Mouse (Mus musculus): ENCODE results near the gene Cd44. TPM values are rescaled to one million over a fixed set of nuclear protein-coding genes. Genes with fewer than 3 reads are reported as not detected.

Cd44 gene
- polyA plus RNA-seq, 1 experiment: 87.6 TPM

DNA sequence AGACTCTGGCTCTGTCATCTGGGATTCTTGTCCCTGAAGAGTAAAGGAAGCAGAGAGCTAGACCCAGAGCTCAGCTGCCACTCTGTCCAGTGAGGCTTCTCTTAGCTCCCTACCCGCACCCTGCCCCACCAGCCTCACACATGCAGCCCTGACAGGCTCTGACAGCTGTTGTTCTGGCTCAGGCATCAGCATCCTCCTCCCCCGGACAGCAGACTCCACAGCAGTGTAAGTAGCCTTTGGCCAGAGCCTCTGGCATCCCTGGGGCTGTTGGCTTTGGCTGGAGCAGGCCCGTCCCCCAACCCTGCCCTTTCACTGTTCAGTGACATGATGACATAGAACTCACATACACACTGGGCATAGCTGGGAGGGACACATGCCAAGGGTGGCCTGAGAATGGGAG lies 35.4 kb upstream of the Cd44 start:
- H3ac ChIP-seq (ENCODE audit: control insufficient read depth, insufficient read length, low read depth): peak overlapping the region; percentile 35
- no peaks in the 10 kb centered on the region for H3K79me3 ChIP-seq (ENCODE audit: low read depth)
- H3K36me3 ChIP-seq (ENCODE audit: control insufficient read depth, insufficient read depth): no peaks in the 10 kb centered on the region
- no peaks in the 10 kb centered on the region for H3K27me3 ChIP-seq (ENCODE audit: control insufficient read depth, insufficient read depth, insufficient read length)
- TF ChIP-seq CEBPB (IDR thresholded peaks at IDR 0.05; ENCODE audit: low read depth) (no peak), MYOD1 (IDR thresholded peaks at IDR 0.05; ENCODE audit: control insufficient read depth, insufficient read length, low read depth) (peak; percentile 100)
- no peak overlapping the region for H3K4me3 ChIP-seq (ENCODE audit: insufficient read depth, poor library complexity, severe bottlenecking)
- H3K79me2 ChIP-seq (ENCODE audit: control insufficient read depth, insufficient read depth): no peaks in the 10 kb centered on the region

DNA sequence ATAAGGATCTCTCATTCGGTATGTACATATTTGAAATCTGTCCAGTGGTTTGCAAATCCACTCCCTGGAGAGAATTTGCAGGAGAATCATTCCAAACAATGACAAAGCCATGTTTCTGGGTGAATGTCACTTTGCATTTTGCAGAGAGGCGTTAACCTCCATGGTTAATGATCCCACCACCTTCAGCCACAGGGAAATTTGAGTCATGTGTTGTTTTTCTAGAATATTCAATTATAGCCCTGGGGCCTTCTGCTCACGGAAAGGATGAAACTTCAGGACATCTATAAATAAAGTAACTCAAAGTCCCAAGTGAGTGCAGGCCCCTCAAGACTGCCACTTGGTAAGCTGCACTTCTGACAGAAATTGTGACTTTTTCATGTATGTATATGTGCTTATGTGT lies 33.4 kb upstream of the Cd44 start:
- H3ac ChIP-seq (ENCODE audit: control insufficient read depth, insufficient read length, low read depth): no peak overlapping the region
- no peaks in the 10 kb centered on the region for H3K27me3 ChIP-seq (ENCODE audit: control insufficient read depth, insufficient read depth, insufficient read length)
- H3K79me3 ChIP-seq (ENCODE audit: low read depth): no peaks in the 10 kb centered on the region
- TF ChIP-seq MYOD1 (IDR thresholded peaks at IDR 0.05; ENCODE audit: control insufficient read depth, insufficient read length, low read depth) (no peak), MAX (IDR thresholded peaks at IDR 0.05) (no peak), CTCF (IDR thresholded peaks at IDR 0.05; ENCODE audit: control insufficient read depth, insufficient read depth, insufficient read length) (no peak), MYOG (IDR thresholded peaks at IDR 0.05; ENCODE audit: control insufficient read depth, extremely low read depth, insufficient read length) (no peak), CEBPB (IDR thresholded peaks at IDR 0.05; ENCODE audit: low read depth) (no peak), USF1 (IDR thresholded peaks at IDR 0.05; ENCODE audit: low read depth) (no peak), FOSL1 (IDR thresholded peaks at IDR 0.05; ENCODE audit: insufficient read depth, low read length, poor library complexity, severe bottlenecking) (no peak)
- no peak overlapping the region for H3K4me3 ChIP-seq (ENCODE audit: insufficient read depth, poor library complexity, severe bottlenecking)
- H3K36me3 ChIP-seq (ENCODE audit: control insufficient read depth, insufficient read depth): no peaks in the 10 kb centered on the region
- H3K79me2 ChIP-seq (ENCODE audit: control insufficient read depth, insufficient read depth): no peaks in the 10 kb centered on the region

DNA sequence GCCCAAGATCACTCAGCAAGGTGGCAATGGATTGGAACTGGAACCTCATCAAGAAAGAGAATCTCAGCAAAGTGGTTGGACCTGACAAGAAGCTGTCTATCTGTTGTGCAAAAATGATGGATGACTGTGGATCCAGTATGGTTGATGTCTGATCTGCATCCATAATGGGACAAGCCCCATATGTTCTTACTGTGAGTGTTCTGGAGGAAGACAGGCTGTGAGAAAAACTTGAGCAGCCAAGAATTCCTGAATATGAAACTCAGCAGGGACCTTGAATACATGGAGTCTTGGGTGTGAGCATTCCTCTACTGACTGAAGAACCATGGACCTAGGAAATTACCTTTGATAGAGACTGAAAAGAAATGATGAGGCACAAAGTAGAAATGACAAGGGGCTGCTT lies 32.3 kb upstream of the Cd44 start:
- Histone ChIP-seq H3ac (ENCODE audit: control insufficient read depth, insufficient read length, low read depth) (no peak overlapping the region), H3K27me3 (ENCODE audit: control insufficient read depth, insufficient read depth, insufficient read length) (no peaks in the 10 kb centered on the region), H3K4me3 (ENCODE audit: insufficient read depth, poor library complexity, severe bottlenecking) (no peak overlapping the region), H3K36me3 (ENCODE audit: control insufficient read depth, insufficient read depth) (no peaks in the 10 kb centered on the region), H3K79me3 (ENCODE audit: low read depth) (no peaks in the 10 kb centered on the region), H3K79me2 (ENCODE audit: control insufficient read depth, insufficient read depth) (no peaks in the 10 kb centered on the region)
- TF ChIP-seq USF1 (IDR thresholded peaks at IDR 0.05; ENCODE audit: low read depth): no peak
- TF ChIP-seq MYOG (IDR thresholded peaks at IDR 0.05; ENCODE audit: control insufficient read depth, extremely low read depth, insufficient read length): no peak
- no peak for TF ChIP-seq CEBPB (IDR thresholded peaks at IDR 0.05; ENCODE audit: low read depth)
- TF ChIP-seq MYOD1 (IDR thresholded peaks at IDR 0.05; ENCODE audit: control insufficient read depth, insufficient read length, low read depth): no peak
- TF ChIP-seq CTCF (IDR thresholded peaks at IDR 0.05; ENCODE audit: control insufficient read depth, insufficient read depth, insufficient read length): no peak
- no peak for TF ChIP-seq FOSL1 (IDR thresholded peaks at IDR 0.05; ENCODE audit: insufficient read depth, low read length, poor library complexity, severe bottlenecking)
- TF ChIP-seq MAX (IDR thresholded peaks at IDR 0.05): no peak

DNA sequence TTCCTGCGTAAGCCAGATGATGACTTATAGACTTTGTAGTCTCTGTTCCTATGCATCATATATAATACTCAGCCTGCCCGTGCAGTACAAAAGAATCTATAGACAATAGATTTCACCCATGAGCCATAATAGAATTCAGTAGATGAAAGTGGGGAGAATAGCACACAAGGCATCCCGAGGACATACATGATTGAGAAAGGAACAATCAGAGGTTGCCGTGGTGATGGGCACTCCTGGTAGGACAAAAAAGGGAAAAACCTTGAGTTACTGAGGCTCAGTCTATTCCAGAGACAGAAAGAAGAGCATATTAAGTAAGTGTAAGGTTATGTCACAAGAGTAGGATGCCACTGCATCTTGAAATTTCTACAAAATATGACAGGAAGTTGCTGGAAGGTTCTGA lies 31.7 kb upstream of the Cd44 start:
- Histone ChIP-seq H3K4me3 (ENCODE audit: insufficient read depth, poor library complexity, severe bottlenecking) (no peak overlapping the region), H3K79me3 (ENCODE audit: low read depth) (no peaks in the 10 kb centered on the region), H3K79me2 (ENCODE audit: control insufficient read depth, insufficient read depth) (no peaks in the 10 kb centered on the region), H3K27me3 (ENCODE audit: control insufficient read depth, insufficient read depth, insufficient read length) (no peaks in the 10 kb centered on the region), H3ac (ENCODE audit: control insufficient read depth, insufficient read length, low read depth) (no peak overlapping the region), H3K36me3 (ENCODE audit: control insufficient read depth, insufficient read depth) (no peaks in the 10 kb centered on the region)
- no peak for TF ChIP-seq FOSL1 (IDR thresholded peaks at IDR 0.05; ENCODE audit: insufficient read depth, low read length, poor library complexity, severe bottlenecking)
- no peak for TF ChIP-seq MYOG (IDR thresholded peaks at IDR 0.05; ENCODE audit: control insufficient read depth, extremely low read depth, insufficient read length)
- no peak for TF ChIP-seq USF1 (IDR thresholded peaks at IDR 0.05; ENCODE audit: low read depth)
- TF ChIP-seq CTCF (IDR thresholded peaks at IDR 0.05; ENCODE audit: control insufficient read depth, insufficient read depth, insufficient read length): no peak

DNA sequence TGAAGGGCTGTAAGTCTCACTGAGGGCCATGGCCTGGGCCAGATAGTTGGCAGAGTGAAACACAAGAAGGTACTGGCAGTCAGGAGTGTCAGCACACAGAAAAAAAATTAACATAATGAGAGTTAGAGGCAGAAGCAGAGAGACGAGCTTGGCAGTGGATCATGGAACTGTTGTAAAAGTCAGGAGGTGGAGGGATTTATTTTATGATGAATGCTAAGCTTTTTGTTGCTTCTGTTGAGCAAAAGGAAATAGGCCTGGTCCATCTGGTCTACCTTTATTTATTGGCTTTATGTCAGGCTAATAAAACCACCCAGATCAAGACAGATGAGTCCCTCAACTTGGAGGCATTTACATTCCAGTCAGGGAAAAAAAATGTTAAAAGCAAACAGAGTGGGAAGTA lies 31.2 kb upstream of the Cd44 start:
- Histone ChIP-seq H3K36me3 (ENCODE audit: control insufficient read depth, insufficient read depth) (no peaks in the 10 kb centered on the region), H3K27me3 (ENCODE audit: control insufficient read depth, insufficient read depth, insufficient read length) (no peaks in the 10 kb centered on the region), H3K79me2 (ENCODE audit: control insufficient read depth, insufficient read depth) (no peaks in the 10 kb centered on the region), H3ac (ENCODE audit: control insufficient read depth, insufficient read length, low read depth) (no peak overlapping the region), H3K79me3 (ENCODE audit: low read depth) (no peaks in the 10 kb centered on the region), H3K4me3 (ENCODE audit: insufficient read depth, poor library complexity, severe bottlenecking) (no peak overlapping the region)
- TF ChIP-seq MYOD1 (IDR thresholded peaks at IDR 0.05; ENCODE audit: control insufficient read depth, insufficient read length, low read depth) (no peak), FOSL1 (IDR thresholded peaks at IDR 0.05; ENCODE audit: insufficient read depth, low read length, poor library complexity, severe bottlenecking) (no peak), MYOG (IDR thresholded peaks at IDR 0.05; ENCODE audit: control insufficient read depth, extremely low read depth, insufficient read length) (no peak), CTCF (IDR thresholded peaks at IDR 0.05; ENCODE audit: control insufficient read depth, insufficient read depth, insufficient read length) (no peak), CEBPB (IDR thresholded peaks at IDR 0.05; ENCODE audit: low read depth) (no peak), MAX (IDR thresholded peaks at IDR 0.05) (no peak), USF1 (IDR thresholded peaks at IDR 0.05; ENCODE audit: low read depth) (no peak)

DNA sequence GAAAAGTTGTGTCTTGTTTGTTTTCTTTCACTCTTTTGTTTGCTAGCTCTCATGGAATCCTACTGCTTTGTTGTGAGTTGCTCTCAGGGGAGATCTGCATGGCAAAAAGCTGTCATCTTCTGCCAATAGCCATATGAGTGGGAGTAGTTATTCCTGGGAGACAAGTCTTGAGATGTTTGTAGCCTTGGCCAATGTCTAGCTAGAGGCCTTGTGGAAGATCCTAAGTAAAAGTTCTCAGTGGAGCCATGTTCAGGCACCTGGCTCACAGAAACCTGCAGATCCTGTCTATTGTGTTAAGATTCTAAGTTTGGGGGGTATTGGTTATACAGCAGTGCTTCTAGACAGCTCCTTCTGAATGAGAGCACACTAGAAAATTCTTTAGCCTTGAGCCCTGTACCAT lies 26.7 kb upstream of the Cd44 start:
- no peak overlapping the region for H3K4me3 ChIP-seq (ENCODE audit: insufficient read depth, poor library complexity, severe bottlenecking)
- TF ChIP-seq MYOD1 (IDR thresholded peaks at IDR 0.05; ENCODE audit: control insufficient read depth, insufficient read length, low read depth) (no peak), CEBPB (IDR thresholded peaks at IDR 0.05; ENCODE audit: low read depth) (no peak), USF1 (IDR thresholded peaks at IDR 0.05; ENCODE audit: low read depth) (no peak), FOSL1 (IDR thresholded peaks at IDR 0.05; ENCODE audit: insufficient read depth, low read length, poor library complexity, severe bottlenecking) (no peak), MYOG (IDR thresholded peaks at IDR 0.05; ENCODE audit: control insufficient read depth, extremely low read depth, insufficient read length) (no peak), CTCF (IDR thresholded peaks at IDR 0.05; ENCODE audit: control insufficient read depth, insufficient read depth, insufficient read length) (no peak), MAX (IDR thresholded peaks at IDR 0.05) (no peak)
- no peaks in the 10 kb centered on the region for H3K36me3 ChIP-seq (ENCODE audit: control insufficient read depth, insufficient read depth)

More for the DNA sequence above, 26.7 kb upstream of the Cd44 start:
- no peaks in the 10 kb centered on the region for H3K27me3 ChIP-seq (ENCODE audit: control insufficient read depth, insufficient read depth, insufficient read length)
- H3ac ChIP-seq (ENCODE audit: control insufficient read depth, insufficient read length, low read depth): no peak overlapping the region
- no peaks in the 10 kb centered on the region for H3K79me2 ChIP-seq (ENCODE audit: control insufficient read depth, insufficient read depth)
- no peaks in the 10 kb centered on the region for H3K79me3 ChIP-seq (ENCODE audit: low read depth)
